Mouse (Mus musculus): ENCODE measurements around the gene Phf21a. TPM values are rescaled to one million over a fixed set of nuclear protein-coding genes. Genes with fewer than 3 reads are reported as not detected.

The Phf21a gene
- polyA plus RNA-seq, 1 experiment = 49.2 TPM

GRCm38 (mm10) chr2:92411705-92412104 lies 318.8 kb downstream of the Phf21a start:
- Histone ChIP-seq H3K36me3 (ENCODE audit: control insufficient read depth, insufficient read depth, low read length) (peaks cover 46% of the 10 kb centered on the region), H3K27me3 (ENCODE audit: control insufficient read depth, insufficient read depth, low read length) (no peaks in the 10 kb centered on the region), H3K4me1 (ENCODE audit: control insufficient read depth, insufficient read depth, insufficient read length) (no peaks in the 10 kb centered on the region), H3K27ac (ENCODE audit: insufficient read depth, low read length) (no peak overlapping the region), H3K4me3 (ENCODE audit: extremely low read depth, insufficient read depth, insufficient read length) (no peak overlapping the region)
- DNase-seq (ENCODE audit: low read depth in 1 of 2, low spot score in 2 of 2) = no peak
- whole genome bisulfite sequencing = 95% methylated on average over 10 of the region's 10 CpGs
- no peak for TF ChIP-seq CTCF (IDR thresholded peaks at IDR 0.05; ENCODE audit: extremely low read depth, insufficient read depth, insufficient read length, insufficient replicate concordance)
- TF ChIP-seq POLR2A (IDR thresholded peaks at IDR 0.05; ENCODE audit: low read depth, low read length) = no peak

Other genes starting within 250 kb of the Phf21a start
- gene Chrm4, start 165.9 kb upstream of the Phf21a start, polyA plus RNA-seq (2012; rRNA removed) = 0.39 and 0.45 TPM in 2 replicates
- 2.7 and 3.1 TPM in 2 replicates for gene Mdk, start 160.8 kb upstream of the Phf21a start, polyA plus RNA-seq (2012; rRNA removed)
- gene Gm9821, start 147.4 kb upstream of the Phf21a start, polyA plus RNA-seq (2012; rRNA removed) = not detected in 2 replicates
- gene Dgkz, start 117.3 kb upstream of the Phf21a start, polyA plus RNA-seq (2012; rRNA removed) = 279 and 335 TPM in 2 replicates
- gene Creb3l1, start 68.6 kb upstream of the Phf21a start, polyA plus RNA-seq (2012; rRNA removed) = 3.3 and 4.0 TPM in 2 replicates

Measured in spleen, adult 2 months (tissue).